Mouse (Mus musculus) liver, postnatal 0 days (tissue): ENCODE data around the gene Coro1a. TPM values are rescaled to one million over a fixed set of nuclear protein-coding genes. Genes with fewer than 3 reads are reported as not detected.

ENCODE experiments used
- ATAC-seq: fragments of 200-750 bp; cut with Nextera tagmentation; 2 replicates; pipeline ENCODE4 v1.8.0; 2017; ENCODE audit warnings: mild to moderate bottlenecking, moderate library complexity
- DNase-seq: peaks from one replicate; pipeline ENCODE4 v3.0.0-alpha.2; 2016
- H3K27ac ChIP-seq: fragments of 300-500 bp; sonication (generic); 2 replicates; pipeline ENCODE4 v1.5.1; 2014; ENCODE audit warnings: antibody characterized with exemption, moderate library complexity, mild to moderate bottlenecking, low read depth
- H3K27me3 ChIP-seq: fragments of 300-500 bp; sonication (generic); 2 replicates; pipeline ENCODE4 v1.6.1; 2014; ENCODE audit warnings: low read length, control low read depth, mixed read lengths; ENCODE audit not compliant: insufficient read depth
- H3K36me3 ChIP-seq: fragments of 300-500 bp; sonication (generic); replicated peaks from 2 replicates; pipeline ENCODE4 v1.6.1; 2014; ENCODE audit warnings: mild to moderate bottlenecking, control low read depth, low read length, moderate library complexity, mixed read lengths; ENCODE audit not compliant: insufficient read depth
- H3K4me1 ChIP-seq: fragments of 300-500 bp; sonication (generic); 2 replicates; pipeline ENCODE4 v1.6.1; 2014; ENCODE audit warnings: antibody characterized with exemption, mild to moderate bottlenecking, control low read depth; ENCODE audit not compliant: insufficient read depth
- H3K4me2 ChIP-seq: fragments of 300-500 bp; sonication (generic); 2 replicates; pipeline ENCODE4 v1.6.1; 2014; ENCODE audit warnings: low read depth, mild to moderate bottlenecking, low read length, moderate library complexity, mixed read lengths
- H3K4me3 ChIP-seq: fragments of 300-500 bp; sonication (generic); 2 replicates; pipeline ENCODE4 v1.5.1; 2014; ENCODE audit warnings: low read depth, low read length
- H3K9ac ChIP-seq: fragments of 300-500 bp; sonication (generic); replicated peaks from 2 replicates; pipeline ENCODE4 v1.6.1; 2014; ENCODE audit warnings: mild to moderate bottlenecking, moderate library complexity
- H3K9me3 ChIP-seq: fragments of 300-500 bp; sonication (generic); 2 replicates; pipeline ENCODE4 v1.6.1; 2016; ENCODE audit warnings: mild to moderate bottlenecking, control low read depth, low read length, mixed read lengths
- CTCF ChIP-seq: sonication (generic); IDR thresholded peaks from 2 replicates; pipeline ENCODE4 v1.5.1; 2016; ENCODE audit warnings: antibody characterized with exemption, low read depth
- EP300 ChIP-seq: IDR thresholded peaks from 2 replicates; pipeline ENCODE4 v1.6.1; 2016; ENCODE audit warnings: antibody characterized with exemption, low read depth, mild to moderate bottlenecking
- WGBS: fragments of 180-500 bp; shearing (Covaris S2); extraction: QIAGEN DNeasy Blood & Tissue Kit; methylation state at CpG from one replicate; pipeline ENCODE4 v1.1.7; 2014; ENCODE audit not compliant: insufficient replicate concordance; 5-methylcytosine and 5-hydroxymethylcytosine counted together
- polyA plus RNA-seq: library from polyadenylated mRNA; unstranded; fragments of >200 nt; fragmentation: Nextera tagmentation; extraction: Ambion mirVana; gene quantifications from 2 replicates; pipeline ENCODE4 v1.2.1, GENCODE M21; 2015

The Coro1a gene
- polyA plus RNA-seq: 121 and 130 TPM in 2 replicates

- WGBS: 45% methylated on average over 19 of the region's 19 CpGs
- peak within 1 kb of the TSS; percentile 10; the same call in 1 of the 2 replicates for H3K4me2 ChIP-seq
- ATAC-seq: peak; percentile 16; the same call in 1 of the 2 replicates
Observed at GRCm38 (mm10) chr7:126707442-126708174, at the start of gene Coro1a. Gene Coro1a (minus strand): TSS chr7:126707787.

GRCm38 (mm10) chr7:126754866-126755265 lies 47.3 kb upstream of the Coro1a start:
- ATAC-seq: peak; percentile 22; the same call in 1 of the 2 replicates
- DNase-seq: peak; percentile 82
- no peaks in the 10 kb centered on the region for H3K36me3 ChIP-seq
- 0 out of 2 replicates have a peak overlapping the region, but pooled peaks have one; percentile 2 for H3K4me3 ChIP-seq
- peak overlapping the region; percentile 52 for H3K4me2 ChIP-seq
- WGBS: under 1% methylated on average over 9 of the region's 9 CpGs
- H3K4me1 ChIP-seq: peaks cover 15% of the 10 kb centered on the region
- TF ChIP-seq CTCF (peak; percentile 94), EP300 (no peak)
- no peaks in the 10 kb centered on the region for H3K27me3 ChIP-seq
- peak overlapping the region; percentile 35; the same call in 1 of the 2 replicates for H3K9ac ChIP-seq
- no peak overlapping the region for H3K27ac ChIP-seq
- no peaks in the 10 kb centered on the region for H3K9me3 ChIP-seq

More at GRCm38 (mm10) chr7:126707442-126708174, at the start of gene Coro1a:
- peak within 1 kb of the TSS; percentile 45 for H3K27ac ChIP-seq
- TF ChIP-seq CTCF (0 out of 2 replicates have a peak, but pooled peaks have one; percentile 10), EP300 (no peak)
- H3K4me3 ChIP-seq: no peak within 1 kb of the TSS
- peaks cover 3% of the 10 kb centered on the region; the same call in 1 of the 2 replicates for H3K27me3 ChIP-seq
- no peaks in the 10 kb centered on the region for H3K36me3 ChIP-seq
- H3K9ac ChIP-seq: no peak within 1 kb of the TSS
- H3K4me1 ChIP-seq: peaks cover 8% of the 10 kb centered on the region
- H3K9me3 ChIP-seq: no peaks in the 10 kb centered on the region
- DNase-seq: peak; percentile 41

GRCm38 (mm10) chr7:126749582-126750343 lies 42.2 kb upstream of the Coro1a start:
- Histone ChIP-seq H3K36me3 (no peaks in the 10 kb centered on the region), H3K9ac (no peak overlapping the region), H3K4me2 (no peak overlapping the region), H3K27ac (no peak overlapping the region), H3K4me1 (peaks cover 25% of the 10 kb centered on the region), H3K27me3 (no peaks in the 10 kb centered on the region), H3K4me3 (no peak overlapping the region), H3K9me3 (no peaks in the 10 kb centered on the region)
- 92% methylated on average over 17 of the region's 17 CpGs for WGBS
- no peak for DNase-seq
- TF ChIP-seq CTCF (peak; percentile 44), EP300 (no peak)
- ATAC-seq: no peak

GRCm38 (mm10) chr7:126748824-126749223 lies 41.2 kb upstream of the Coro1a start:
- TF ChIP-seq EP300 (no peak), CTCF (no peak)
- ATAC-seq: no peak
- Histone ChIP-seq H3K27me3 (no peaks in the 10 kb centered on the region), H3K9me3 (no peaks in the 10 kb centered on the region), H3K4me1 (peaks cover 21% of the 10 kb centered on the region), H3K9ac (no peak overlapping the region), H3K4me3 (no peak overlapping the region), H3K27ac (peak overlapping the region; percentile 12; the same call in 1 of the 2 replicates), H3K4me2 (no peak overlapping the region), H3K36me3 (no peaks in the 10 kb centered on the region)
- 62% methylated on average over 7 of the region's 7 CpGs for WGBS
- DNase-seq: no peak

GRCm38 (mm10) chr7:126746798-126747197 lies 39.2 kb upstream of the Coro1a start:
- Histone ChIP-seq H3K9me3 (no peaks in the 10 kb centered on the region), H3K4me3 (peak overlapping the region; percentile 19), H3K27me3 (no peaks in the 10 kb centered on the region), H3K36me3 (no peaks in the 10 kb centered on the region), H3K4me2 (peak overlapping the region; percentile 65), H3K27ac (peak overlapping the region; percentile 89), H3K4me1 (peaks cover 21% of the 10 kb centered on the region), H3K9ac (no peak overlapping the region)
- DNase-seq (peak; percentile 63), ATAC-seq (peak; percentile 88)
- TF ChIP-seq CTCF: no peak
- no peak for TF ChIP-seq EP300
- WGBS: 5% methylated on average over 6 of the region's 6 CpGs

GRCm38 (mm10) chr7:126746066-126746465 lies 38.5 kb upstream of the Coro1a start:
- Histone ChIP-seq H3K36me3 (no peaks in the 10 kb centered on the region), H3K27ac (peak overlapping the region; percentile 89), H3K27me3 (no peaks in the 10 kb centered on the region), H3K4me2 (peak overlapping the region; percentile 65), H3K9me3 (no peaks in the 10 kb centered on the region), H3K4me1 (peaks cover 21% of the 10 kb centered on the region), H3K4me3 (peak overlapping the region; percentile 19), H3K9ac (0 out of 2 replicates have a peak overlapping the region, but pooled peaks have one; percentile 26)
- WGBS: 27% methylated on average over 12 of the region's 12 CpGs
- peak; percentile 48 for ATAC-seq
- peak; percentile 51 for DNase-seq
- TF ChIP-seq CTCF (no peak), EP300 (no peak)
